ENCODE assay signal across 8 mouse cellular contexts in genomic region chr2:165043090-165043636, GRCm38 (mm10). TPM values are rescaled to one million over a fixed set of nuclear protein-coding genes. Genes with fewer than 3 reads are reported as not detected.
DNase-seq lines count a peak whose midpoint lies in the region; ATAC-seq lines count a peak whose summit lies in the region.
"Had no signal": no experiment of that assay in that cellular context is flagged by ENCODE, and none has a peak within 500 bp of the region (broad histone marks: within the 10 kb centered on the region; RNA-seq: fewer than 3 reads in every experiment).

No protein-coding gene starts in this region.

- WGBS in midbrain, embryonic 12.5 days: 3% methylated on average over 17 of the region's 17 CpGs

- peak overlapping the region; percentile 47 for H3K4me2 ChIP-seq in midbrain, embryonic 12.5 days (replicated peaks)

- peaks cover 13% of the 10 kb centered on the region for H3K4me1 ChIP-seq in midbrain, embryonic 12.5 days

- H3K36me3 ChIP-seq in midbrain, embryonic 12.5 days: no peaks in the 10 kb centered on the region

- H3K27me3 ChIP-seq in midbrain, embryonic 12.5 days: peaks cover 9% of the 10 kb centered on the region; the same call in 1 of the 2 replicates

- H3K4me3 ChIP-seq in midbrain, embryonic 12.5 days: peak overlapping the region; percentile 18; the same call in 1 of the 2 replicates

- H3K9me3 ChIP-seq in midbrain, embryonic 12.5 days: no peaks in the 10 kb centered on the region

- peak; percentile 7 for DNase-seq in CD4-positive, CD25-positive, alpha-beta regulatory T cell, adult 2 months (ENCODE audit: low read depth, low spot score)
- DNase-seq in T-cell, adult 2 months (ENCODE audit: low spot score): peak; percentile 10
- peak; percentile 42 for DNase-seq in forelimb bud, embryonic 11.5 days (ENCODE audit: low read depth, low spot score)
- no peak for DNase-seq in frontal cortex, postnatal 25 days (ENCODE audit: low spot score in 2 of 2)
- DNase-seq in spleen, adult 18-20 months: no peak
- DNase-seq: kidney, adult 2 months had no signal

- 0 out of 2 replicates have a peak, but pooled peaks have one; percentile 34 for ATAC-seq in midbrain, embryonic 12.5 days (ENCODE audit: low FRiP score, low read depth)
- no peak for ATAC-seq in cerebellum, adult (ENCODE audit: insufficient number of reproducible peaks, low FRiP score, low TSS enrichment)

- H3K9ac ChIP-seq in midbrain, embryonic 12.5 days (replicated peaks): no peak overlapping the region

- peak overlapping the region; percentile 50 for H3K27ac ChIP-seq in midbrain, embryonic 12.5 days (replicated peaks)

RNA-seq across cellular contexts. Expression of gene Ncoa5, which starts 8.5 kb away (rescaled TPM):
- 141 and 148 TPM in 2 replicates for polyA plus RNA-seq in midbrain, embryonic 12.5 days (2016; fragmentation: Nextera tagmentation; extraction: Ambion mirVana)

RNA-seq across cellular contexts. Expression of gene Cd40, which starts 12.3 kb away (rescaled TPM):
- polyA plus RNA-seq in midbrain, embryonic 12.5 days (2016; fragmentation: Nextera tagmentation; extraction: Ambion mirVana): 4.8 and 6.8 TPM in 2 replicates

RNA-seq across cellular contexts. Expression of gene 1700025C18Rik, which starts 47.4 kb away (rescaled TPM):
- not detected in 2 replicates for polyA plus RNA-seq in midbrain, embryonic 12.5 days (2016; fragmentation: Nextera tagmentation; extraction: Ambion mirVana)
- polyA plus RNA-seq: kidney, adult 2 months had no signal

Comparison
In these comparisons a context has a peak if more than half of its experiments do, and no peak if none do; other contexts are left out.
1. DNase-seq: peak in CD4-positive, CD25-positive, alpha-beta regulatory T cell, adult 2 months (single experiment), T-cell, adult 2 months (single experiment) and forelimb bud, embryonic 11.5 days (single experiment); none in frontal cortex, postnatal 25 days (0 of 2) and spleen, adult 18-20 months (0 of 2).